Mouse (Mus musculus): ENCODE measurements around the gene Papln. TPM values are rescaled to one million over a fixed set of nuclear protein-coding genes. Genes with fewer than 3 reads are reported as not detected.

The Papln gene
- 0.14 TPM for polyA plus RNA-seq (2014; fragmentation: Illumina TruSeq; extraction: RNeasy Lipid Tissue Mini Kit (QIAGEN cat#74804); ENCODE audit: insufficient read depth, low read depth, low replicate concordance)

GRCm38 (mm10) chr12:83763311-83764043, at the start of gene Papln:
TSS of gene Papln (plus strand) at chr12:83763634.

Other genes starting within 250 kb of the Papln start
- 5.5 TPM for gene Dcaf4, start 243.2 kb upstream of the Papln start, polyA plus RNA-seq (2014; fragmentation: Illumina TruSeq; extraction: RNeasy Lipid Tissue Mini Kit (QIAGEN cat#74804); ENCODE audit: insufficient read depth, low read depth, low replicate concordance)
- gene Zfyve1, start 166.4 kb upstream of the Papln start, polyA plus RNA-seq (2014; fragmentation: Illumina TruSeq; extraction: RNeasy Lipid Tissue Mini Kit (QIAGEN cat#74804); ENCODE audit: insufficient read depth, low read depth, low replicate concordance) = 10.2 TPM
- 29.7 TPM for gene Rbm25, start 132.4 kb upstream of the Papln start, polyA plus RNA-seq (2014; fragmentation: Illumina TruSeq; extraction: RNeasy Lipid Tissue Mini Kit (QIAGEN cat#74804); ENCODE audit: insufficient read depth, low read depth, low replicate concordance)
- 23.6 TPM for gene Psen1, start 75.5 kb upstream of the Papln start, polyA plus RNA-seq (2014; fragmentation: Illumina TruSeq; extraction: RNeasy Lipid Tissue Mini Kit (QIAGEN cat#74804); ENCODE audit: insufficient read depth, low read depth, low replicate concordance)
- 36.8 TPM for gene Numb, start 158.3 kb downstream of the Papln start, polyA plus RNA-seq (2014; fragmentation: Illumina TruSeq; extraction: RNeasy Lipid Tissue Mini Kit (QIAGEN cat#74804); ENCODE audit: insufficient read depth, low read depth, low replicate concordance)
- 11.2 TPM for gene Riox1, start 187.0 kb downstream of the Papln start, polyA plus RNA-seq (2014; fragmentation: Illumina TruSeq; extraction: RNeasy Lipid Tissue Mini Kit (QIAGEN cat#74804); ENCODE audit: insufficient read depth, low read depth, low replicate concordance)
- gene Heatr4, start 221.2 kb downstream of the Papln start, polyA plus RNA-seq (2014; fragmentation: Illumina TruSeq; extraction: RNeasy Lipid Tissue Mini Kit (QIAGEN cat#74804); ENCODE audit: insufficient read depth, low read depth, low replicate concordance) = not detected
- 9.2 TPM for gene Acot2, start 224.2 kb downstream of the Papln start, polyA plus RNA-seq (2014; fragmentation: Illumina TruSeq; extraction: RNeasy Lipid Tissue Mini Kit (QIAGEN cat#74804); ENCODE audit: insufficient read depth, low read depth, low replicate concordance)
- gene Acot1, start 245.9 kb downstream of the Papln start, polyA plus RNA-seq (2014; fragmentation: Illumina TruSeq; extraction: RNeasy Lipid Tissue Mini Kit (QIAGEN cat#74804); ENCODE audit: insufficient read depth, low read depth, low replicate concordance) = 97.6 TPM